Mouse (Mus musculus) lung, postnatal 10 days (tissue): ENCODE measurements around the gene Nudt14.

Experiments
- DNase-seq: peaks from one replicate; pipeline ENCODE4 v3.0.0; 2021

The Nudt14 gene

DNA sequence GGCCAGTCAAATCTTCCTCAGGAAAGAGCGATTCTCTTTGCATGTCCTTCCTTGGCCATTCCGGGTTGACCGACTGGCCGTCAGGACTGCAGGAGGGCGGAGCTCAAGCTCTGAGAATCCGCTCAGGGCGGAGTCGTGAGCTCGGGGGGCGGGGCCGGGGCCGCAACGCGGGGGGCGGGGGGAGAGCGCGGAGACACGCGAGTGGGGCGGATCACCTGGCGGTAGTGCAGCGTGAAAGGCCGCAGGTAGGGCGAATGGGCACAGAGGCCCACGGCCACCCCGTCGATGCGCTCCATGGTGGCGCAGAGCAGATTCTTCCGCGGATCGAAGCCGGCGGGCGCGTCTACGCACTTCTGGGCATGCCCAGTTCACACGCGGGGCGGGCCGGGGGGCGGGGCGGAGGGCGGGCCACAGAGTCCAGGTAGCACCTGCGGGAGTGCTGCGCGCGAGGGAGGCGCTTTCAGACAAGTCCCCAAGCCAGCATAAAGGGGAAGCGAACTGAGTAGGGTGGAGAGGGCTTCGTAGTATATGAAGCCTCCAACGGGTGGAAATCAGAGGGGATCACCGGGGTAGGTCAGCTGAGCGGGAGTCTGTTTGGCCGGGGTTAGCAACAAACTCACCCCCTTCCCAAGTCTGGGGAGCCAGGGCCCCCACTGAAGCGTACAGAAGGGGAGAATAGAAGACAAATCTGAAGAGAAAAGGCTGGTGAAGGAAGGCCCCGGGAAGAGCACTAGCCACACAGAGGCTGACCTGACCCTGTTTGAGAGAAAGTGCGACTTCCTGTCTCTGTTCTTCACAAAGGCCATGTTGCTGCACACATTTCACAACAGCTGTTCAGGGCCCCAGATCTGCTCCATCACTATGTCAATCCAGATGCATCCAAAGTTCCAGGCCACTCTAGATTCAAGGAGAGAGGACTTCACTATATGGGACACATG is at the start of gene Nudt14:
Gene Nudt14, minus strand, starts transcription at position 349 of the 938 bp plus-strand sequence.
- peak; percentile 88 for DNase-seq

DNA sequence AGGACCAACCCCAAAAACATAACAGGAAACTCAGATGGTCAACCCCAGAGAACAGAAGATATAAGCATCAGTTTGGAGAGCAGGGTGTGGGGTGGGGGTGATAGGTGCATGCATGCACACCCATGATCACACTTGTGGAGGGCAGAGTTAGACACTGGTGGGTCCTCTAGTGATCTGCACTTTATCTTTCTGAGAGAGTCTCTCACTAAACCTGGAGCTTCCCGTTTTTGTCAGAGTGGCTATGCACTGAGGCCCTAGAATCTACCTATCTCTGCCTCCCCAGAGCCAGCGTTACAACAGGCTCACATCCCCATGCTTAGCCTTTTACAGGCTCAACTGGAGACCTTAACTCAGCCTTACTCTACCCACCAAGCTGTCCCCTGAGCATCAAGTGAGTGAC is 49.5 kb upstream of the Nudt14 start:
- no peak for DNase-seq

DNA sequence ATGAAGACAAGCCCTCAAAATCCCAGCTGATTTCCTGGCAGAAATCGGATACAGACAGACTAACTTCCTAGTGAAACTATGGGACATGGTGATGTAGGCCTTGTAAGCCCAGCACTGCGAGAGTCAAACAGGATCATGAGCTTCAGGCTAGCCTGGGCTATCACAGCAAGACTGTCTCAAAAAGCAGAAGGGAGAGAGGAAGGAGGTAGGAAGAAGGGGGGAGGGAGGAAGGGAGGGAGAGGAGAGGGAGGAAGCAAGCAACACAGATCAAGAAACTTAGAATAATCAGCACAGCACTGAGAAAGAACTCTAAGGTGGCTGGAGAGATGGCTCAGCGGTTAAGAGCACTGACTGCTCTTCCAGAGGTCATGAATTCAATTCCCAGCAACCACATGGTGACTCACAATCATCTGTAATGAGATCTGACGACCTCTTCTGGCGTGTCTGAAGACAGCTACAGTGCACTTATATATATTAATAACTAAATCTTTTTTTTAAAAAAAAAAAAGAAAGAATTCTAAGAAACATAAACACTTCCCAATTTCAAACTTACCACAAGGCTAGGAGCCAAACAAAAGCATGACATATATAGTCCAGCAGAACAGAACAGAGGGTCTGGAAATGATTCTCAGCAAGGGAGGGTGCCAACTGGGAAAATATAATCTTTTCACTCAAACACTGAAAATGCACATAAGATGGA is 48.9 kb upstream of the Nudt14 start:
- DNase-seq, result no peak

DNA sequence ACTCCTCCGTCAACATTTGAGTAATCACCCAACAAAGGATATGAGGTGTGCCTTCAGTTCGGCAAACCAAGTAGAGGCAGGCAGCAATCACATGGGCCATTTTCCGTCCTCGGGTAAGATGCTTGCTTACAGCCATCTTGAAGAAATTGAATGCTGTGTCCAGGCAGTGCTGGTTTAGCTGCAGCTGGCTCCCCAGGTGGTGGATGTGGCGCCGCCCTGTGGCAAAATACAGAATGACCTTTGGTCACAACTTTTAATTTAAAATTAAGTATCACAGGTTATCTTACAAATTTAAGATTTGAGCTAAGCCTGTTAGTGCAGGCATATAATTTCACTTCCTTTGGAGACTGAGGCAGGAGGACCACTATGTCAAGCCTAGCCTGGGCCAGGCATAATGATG is 46.0 kb upstream of the Nudt14 start:
- peak; percentile 60 for DNase-seq

DNA sequence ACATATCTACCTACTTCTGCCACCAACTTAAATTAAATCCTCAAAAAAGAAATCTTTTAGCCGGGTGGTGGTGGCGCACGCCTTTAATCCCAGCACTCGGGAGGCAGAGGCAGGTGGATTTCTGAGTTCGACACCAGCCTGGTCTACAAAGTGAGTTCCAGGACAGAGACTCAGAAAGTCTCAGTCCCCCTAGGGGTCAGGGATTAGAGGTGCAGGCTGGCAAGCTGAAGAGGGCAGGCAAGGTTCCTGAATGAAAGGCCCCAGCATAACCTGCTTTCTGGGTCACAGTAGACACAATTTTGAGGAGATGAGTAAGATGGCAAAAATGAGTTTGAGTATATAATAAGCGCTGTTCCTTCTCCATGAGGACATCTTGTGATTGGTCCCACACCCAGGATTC is 43.4 kb upstream of the Nudt14 start:
- peak; percentile 21 for DNase-seq

DNA sequence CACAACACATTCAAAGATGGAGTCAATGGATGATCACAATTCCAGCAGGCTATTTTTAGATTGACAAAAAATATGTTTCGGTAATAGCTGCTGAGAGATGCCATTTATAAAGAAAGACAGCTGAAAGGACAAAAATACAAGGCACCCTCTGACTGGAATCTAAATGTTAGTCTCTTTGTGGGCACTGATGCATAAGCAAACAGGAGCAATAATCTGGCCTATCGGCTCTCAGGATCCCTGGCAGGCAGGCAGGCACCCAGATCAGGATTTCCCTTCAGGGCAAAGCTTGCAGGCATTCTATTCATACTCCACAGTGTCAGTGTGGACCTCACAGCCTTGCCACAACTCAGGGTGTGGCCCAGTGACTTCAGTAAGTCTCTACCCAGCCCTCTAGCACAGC is 40.1 kb upstream of the Nudt14 start:
- no peak for DNase-seq

DNA sequence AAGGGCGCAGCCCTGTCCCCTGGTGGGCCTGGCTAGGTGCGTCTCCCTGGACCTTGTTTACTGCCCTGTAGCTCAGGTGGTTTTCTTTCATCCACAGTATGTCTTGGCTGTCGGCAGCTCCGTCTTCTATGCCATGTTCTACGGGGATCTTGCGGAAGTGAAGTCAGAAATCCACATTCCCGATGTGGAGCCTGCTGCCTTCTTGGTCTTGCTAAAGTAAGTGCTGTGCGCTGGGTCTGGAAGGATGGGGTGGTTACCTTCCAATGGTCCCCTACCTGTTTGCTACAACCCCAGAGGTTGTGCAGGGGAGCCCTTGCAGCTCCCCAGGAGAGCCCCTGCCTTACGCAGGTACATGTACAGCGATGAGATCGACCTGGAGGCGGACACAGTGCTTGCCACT is 35.2 kb upstream of the Nudt14 start:
- DNase-seq, result no peak

DNA sequence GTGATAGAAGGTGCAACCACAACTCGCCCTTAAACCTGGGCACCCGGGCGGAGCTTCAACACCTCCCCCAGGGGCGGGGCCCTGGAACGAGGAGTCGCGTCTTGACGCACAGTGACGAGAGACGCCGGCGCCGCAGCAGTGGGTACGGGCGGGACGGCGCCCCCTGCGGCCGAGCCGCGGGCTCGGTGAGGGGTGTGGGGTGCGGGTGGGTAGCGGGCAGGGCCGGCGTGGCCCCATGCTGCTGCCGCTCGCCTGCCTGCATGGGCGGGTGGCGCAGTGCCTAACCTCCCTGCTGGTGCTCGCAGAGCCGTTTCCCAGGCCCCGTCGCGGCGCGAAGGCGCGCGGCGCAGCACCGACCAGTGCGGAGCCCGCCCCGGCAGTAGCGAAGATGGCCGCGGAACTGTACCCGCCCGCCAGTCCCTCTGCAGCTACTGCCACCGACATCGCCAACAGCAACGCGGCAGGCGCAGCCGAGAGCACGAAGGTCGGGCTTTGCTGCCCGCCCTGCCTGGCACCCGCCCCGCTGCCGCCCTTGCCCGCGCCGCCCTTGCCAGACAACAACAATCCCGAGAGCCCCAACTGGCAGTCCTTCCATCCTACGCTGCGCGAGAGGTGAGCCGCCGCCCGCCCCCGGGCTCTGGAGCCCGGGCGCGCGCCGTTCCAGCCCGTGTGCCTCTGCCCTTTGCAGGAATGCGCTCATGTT is 34.6 kb upstream of the Nudt14 start, which contains the start of gene Btbd6:
Gene Btbd6, plus strand, starts transcription at position 112 of the 703 bp plus-strand sequence.
- peak; percentile 94 for DNase-seq

DNA sequence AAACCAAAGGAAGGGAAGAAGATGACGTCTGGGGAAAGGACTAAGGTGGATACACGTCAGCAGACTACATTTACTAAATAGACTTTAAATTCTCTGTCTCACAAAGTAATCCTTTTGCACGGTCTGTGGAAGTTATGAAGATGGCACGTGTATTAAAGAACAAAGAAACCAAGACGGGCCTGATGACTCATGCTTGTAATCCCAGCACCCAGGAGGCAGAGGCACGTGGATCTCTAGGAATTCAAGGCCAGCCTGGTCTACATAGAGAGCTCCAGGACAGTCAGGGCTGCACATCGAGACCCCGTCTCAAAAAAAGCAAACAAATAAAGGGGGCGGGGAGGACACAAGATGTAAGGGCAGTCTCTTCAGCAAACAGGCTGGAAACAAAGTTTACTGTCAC is 32.8 kb upstream of the Nudt14 start:
- no peak for DNase-seq

DNA sequence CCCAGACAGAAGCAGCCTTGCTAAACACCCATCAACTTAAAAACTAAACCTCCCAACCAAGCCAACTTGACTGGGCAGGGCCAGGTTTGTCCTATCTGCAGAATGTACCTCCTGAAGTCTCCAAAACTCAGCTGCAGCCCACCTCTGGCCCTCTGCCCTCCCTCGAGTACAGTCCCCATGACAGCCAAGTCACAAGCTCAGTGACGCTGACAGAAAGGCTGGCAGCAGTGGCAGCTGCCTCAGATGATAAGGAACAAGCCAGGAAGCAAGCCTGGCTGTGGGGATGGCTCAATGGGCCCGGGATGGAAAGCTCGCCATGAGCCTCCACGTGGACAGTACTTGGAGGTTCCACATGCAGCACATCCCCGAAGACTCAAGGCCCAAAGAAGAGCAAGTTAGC is 27.7 kb upstream of the Nudt14 start:
- DNase-seq, result no peak

DNA sequence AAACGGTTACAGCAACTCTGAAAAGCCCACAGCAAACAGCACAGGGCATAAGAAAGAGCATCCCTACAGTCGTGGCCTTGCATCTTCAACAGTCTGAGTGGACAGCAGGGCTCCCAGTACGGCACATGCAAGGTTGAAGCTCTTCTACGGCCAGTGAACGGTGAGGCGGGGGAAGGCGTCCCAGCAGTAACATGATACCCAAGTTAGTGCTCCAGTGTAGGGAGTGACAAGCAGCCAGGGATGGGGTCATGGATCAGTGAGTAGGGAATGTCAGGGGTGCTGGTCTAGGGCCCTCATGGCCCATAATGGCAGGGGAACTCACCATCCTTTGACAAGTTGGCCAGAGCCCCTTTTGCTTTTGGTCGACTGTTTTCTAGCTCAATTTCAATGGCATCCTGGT is 27.0 kb upstream of the Nudt14 start:
- DNase-seq, result no peak

DNA sequence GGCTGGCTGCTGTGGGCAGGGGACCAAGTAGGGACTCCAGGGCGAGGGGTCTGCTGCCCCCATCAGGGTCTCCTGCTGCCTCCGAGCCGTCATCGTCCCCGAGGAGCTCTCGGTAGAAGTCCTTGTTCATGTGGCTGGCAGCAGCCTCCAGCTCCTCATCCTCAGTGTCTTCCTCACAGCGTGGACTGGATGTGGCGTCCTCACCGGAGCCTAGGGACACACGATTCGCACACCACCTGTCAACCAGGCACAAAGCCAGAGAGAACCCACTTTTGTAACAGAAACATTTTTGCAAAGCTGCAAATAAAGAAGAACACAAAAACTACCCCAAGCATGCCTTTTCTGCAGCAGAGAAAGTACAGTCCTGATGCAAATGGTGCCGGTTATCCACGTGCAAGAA is 23.9 kb upstream of the Nudt14 start:
- no peak for DNase-seq

DNA sequence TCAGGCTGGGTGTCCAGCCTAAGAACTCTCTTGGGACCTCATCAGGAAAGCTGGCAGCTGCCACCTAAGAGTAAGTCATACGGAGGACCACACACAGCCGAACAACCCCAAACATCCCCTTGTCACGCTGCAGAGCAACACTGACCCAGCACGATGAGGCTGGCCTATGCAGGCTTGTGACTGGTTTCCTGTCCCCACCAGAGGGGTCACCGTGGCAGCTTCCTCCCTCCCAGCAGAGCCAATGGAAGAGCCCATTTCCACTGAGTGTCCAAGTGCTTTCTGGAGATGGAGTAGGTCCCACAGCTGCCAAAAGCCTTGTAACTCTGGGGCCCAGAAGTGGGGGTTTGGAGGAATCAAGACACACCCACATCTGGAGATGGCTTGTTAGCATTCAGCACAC is 19.9 kb upstream of the Nudt14 start:
- no peak for DNase-seq

DNA sequence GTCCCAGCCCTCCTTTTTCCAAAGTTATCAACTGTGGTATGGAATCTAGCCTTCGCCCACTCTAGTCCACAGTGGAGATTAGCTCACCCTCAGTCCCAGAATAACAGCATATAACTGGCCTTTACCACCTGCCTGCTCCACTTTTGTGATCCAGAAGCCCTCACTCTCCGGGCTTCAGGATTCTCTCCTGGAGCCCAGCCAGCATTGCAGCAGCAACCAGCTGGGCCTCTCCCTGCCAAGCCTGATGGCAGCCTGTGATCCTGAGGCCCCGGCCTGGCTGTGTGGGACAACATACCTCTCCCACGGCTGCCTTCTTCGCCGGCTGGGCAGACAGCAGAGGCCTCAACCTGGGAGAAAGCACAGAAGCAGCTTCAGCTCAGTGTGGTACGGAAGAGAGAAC is 19.5 kb upstream of the Nudt14 start:
- DNase-seq, result no peak

DNA sequence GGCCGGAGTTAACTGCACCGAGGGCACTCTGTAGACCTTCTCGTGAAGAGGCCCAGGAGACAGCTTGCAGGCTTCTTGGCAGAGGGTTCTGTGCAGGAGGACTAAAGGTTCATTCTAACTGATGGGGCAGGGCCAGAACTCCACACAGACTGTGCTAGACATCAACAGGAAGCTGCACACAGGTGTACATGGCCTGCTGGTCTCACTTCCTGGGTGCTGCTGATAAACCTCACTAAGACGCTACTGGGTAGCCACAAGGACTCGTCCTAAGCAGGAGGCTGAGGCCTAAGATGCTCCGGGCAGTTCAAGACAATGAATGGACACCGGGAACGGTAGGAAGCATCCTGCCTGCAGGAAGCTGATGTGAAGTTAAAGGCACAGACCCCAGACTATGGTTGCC is 17.5 kb upstream of the Nudt14 start:
- no peak for DNase-seq

DNA sequence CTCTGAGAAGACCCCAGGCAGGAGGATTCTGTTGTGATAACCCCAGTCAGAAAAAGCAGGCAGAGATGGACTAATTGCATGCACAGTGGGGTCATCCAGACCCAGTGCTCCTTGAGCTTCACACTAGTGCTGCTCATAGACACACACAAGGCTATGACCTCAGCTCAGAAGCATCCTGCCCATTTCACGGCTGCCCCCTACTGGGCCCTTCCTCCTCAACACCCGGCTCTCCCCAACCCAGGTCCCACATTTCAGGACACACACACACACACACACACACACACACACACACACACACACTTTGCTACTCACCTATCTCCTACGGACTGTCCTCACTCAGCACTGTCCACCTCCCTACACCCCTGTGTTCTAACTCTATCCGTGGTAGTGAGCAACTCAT is 16.4 kb upstream of the Nudt14 start:
- DNase-seq, result peak; percentile 83

DNA sequence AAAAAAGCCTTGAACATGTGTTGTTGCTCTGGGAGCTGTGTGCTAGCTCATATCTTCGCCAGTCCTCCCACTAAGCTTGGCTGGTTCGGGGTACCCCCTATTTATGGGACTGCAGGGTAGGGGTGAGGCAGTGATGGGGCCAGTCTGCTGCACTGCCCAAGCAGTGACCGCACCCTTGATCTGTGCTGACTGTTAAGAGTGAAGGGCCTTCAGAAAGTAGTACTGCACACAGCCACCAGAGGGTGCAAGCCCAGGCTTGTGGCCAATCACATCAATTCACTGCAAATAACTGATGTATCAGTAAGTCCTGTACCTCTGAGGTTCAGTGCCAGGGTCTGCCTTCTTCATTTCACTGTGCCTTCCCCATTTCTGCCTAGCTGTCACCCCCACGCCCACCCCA is 13.9 kb upstream of the Nudt14 start:
- DNase-seq, result peak; percentile 89

DNA sequence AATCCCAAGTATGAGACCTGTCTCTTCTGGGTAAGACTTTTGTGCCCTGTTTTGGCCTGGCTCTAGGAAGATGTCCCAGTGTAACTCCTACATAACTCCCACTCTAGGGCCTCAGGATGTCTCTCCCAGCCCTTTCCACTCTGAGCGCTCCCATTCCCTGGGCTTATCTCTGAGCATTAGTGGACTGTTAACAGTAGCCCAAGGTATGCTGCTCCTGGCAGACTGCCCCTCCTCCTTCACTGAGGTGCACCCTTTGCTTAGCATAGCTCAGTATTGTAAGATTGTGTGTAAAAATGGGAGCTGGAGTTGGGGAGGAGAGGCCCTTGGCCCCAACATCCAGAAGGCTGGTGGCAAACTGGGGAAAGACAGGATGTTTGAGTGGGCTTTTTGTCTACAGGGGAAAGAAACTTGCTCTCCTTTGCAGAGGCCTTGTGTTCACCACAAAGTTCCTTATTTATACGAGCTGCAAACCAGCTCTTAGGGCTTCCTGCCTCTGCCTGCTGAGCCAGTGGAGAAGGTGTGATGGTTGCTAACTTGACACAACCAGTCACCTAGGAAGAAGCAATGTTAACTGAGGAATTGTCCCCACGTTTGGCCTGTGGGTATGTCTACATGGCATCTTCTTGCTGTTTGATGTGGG is 11.1 kb upstream of the Nudt14 start:
- DNase-seq, result no peak

DNA sequence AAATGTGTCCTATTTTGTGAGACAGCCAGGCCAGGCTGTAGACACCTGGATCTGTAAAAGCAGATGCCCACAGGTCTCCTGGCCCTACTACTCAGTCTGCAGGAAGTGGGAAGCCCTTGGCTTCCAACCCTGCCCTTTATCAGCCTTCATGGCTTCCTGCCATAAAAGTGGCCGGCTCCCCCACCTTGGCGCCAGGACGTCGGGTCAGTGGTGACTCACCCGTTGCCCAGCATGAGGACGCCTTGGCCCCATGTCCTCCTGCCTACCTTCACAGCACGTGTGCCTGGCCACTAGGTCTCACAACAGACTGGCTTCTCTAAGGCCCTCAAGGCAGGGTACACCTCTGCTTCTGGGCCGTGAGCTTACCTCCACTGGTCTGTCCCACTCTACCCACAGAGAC is 10.5 kb upstream of the Nudt14 start:
- DNase-seq, result peak; percentile 84

DNA sequence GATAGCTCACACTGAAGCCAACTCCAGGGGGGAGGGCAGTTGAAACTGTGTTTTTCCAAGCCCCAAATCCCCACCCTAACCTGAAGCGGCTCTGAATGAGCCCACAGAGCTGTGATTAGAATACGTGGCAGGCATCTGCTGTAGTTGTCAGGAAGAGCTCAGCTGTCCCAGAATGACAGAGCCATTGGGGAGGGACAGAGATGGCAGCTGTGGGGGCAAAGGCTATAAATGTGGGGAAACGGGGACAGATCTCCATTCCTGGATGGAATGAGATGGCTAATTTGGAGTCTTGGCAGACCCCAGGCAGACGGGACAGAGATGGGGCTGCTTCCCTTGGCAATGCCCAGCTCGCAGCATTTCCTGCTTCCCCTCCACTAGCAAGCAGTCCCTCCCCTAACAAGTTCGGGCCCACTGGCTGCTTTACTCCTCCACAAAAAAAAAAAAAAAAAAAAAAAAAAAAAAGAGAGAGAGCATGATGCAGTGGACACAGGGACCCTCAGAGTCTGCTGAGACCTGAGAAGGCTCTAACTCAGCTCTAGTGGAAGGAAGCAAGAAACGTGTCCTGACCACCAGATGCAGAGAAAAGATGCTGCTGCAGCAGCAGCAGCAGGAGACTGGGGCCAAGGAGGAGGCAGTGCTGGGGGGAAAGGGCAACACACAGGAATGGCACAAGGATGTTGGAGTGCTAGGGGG is 9.4 kb upstream of the Nudt14 start:
- DNase-seq, result no peak

DNA sequence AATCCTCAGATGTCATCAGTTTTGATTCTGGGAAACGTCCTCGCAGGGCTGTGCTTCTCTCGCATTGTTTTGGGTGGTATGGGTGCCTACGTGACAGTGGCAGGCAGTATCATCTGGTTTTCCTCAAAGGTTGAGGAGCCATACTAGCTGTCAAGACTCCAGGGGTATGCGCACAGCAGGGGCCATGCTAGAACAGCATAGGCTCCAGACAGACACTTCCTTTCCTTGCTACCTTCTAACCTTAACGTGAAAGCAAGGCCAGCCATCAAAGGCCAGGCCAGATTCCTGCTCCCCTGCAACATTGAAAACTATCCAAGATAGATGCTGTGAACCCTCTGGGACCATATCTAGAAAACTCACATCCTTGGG is 8.8 kb upstream of the Nudt14 start:
- no peak for DNase-seq

DNA sequence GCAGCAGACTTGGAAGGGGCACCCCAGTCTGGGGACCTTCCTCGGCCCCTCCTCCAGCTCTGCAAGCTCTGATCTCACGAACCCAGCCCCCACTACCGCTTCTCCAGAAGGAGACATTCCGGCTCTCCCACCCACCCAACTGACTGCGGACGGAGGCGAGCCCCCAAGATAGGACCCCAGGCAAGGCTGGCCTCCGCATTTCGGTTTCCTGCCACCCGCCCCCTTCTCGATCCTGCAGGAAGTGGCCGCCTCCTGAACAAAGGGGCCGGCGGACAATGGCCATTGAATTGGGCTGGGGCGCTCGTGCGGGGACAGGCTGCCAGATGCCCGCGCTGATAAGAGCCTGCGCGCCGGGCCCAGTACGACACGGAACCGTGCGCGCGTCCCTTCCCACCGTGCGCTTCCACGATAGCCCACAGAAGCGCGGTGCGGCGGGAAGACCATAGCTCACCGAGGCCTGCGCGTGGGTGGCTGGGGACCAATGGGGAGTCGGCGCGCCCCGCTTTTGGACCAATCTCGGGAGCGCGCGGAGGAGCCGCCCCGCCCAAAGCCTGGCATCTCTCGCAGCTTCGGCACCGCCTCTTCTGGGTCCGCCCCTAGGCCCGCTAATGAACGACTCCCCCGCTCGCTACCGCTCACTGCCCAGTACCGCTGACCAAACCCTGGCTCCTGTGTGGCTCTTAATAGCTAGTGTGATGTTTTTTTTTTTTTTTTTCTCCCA is 8.3 kb upstream of the Nudt14 start:
- peak; percentile 95 for DNase-seq
